Mouse (Mus musculus): Measurements from ENCODE around the gene Hip1.
"Not testable (repeated sequence)": the region's sequence is repeated elsewhere in the genome, so short reads cannot be mapped to it uniquely, and the experiment has no call there.

Hip1 gene

DNA sequence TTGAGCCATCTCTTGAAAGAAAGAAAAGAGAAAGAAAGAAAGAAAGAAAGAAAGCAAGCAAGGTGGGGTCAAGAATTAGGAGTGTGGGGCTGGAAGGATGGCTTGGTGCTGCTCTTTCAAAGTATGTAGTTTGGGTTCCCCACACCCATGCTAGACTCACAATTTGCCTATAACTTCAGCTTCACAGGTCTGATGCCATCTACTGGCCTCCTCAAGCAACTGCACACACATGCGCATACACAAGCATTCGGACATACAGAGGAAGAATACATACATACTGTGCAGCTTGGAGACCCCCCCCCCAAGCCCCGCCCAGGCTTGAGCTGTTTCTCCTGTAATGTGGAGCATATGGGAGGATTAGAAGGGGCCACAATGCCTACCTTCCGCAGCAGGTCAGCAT lies 111.1 kb downstream of the Hip1 start:
- DNase-seq, result no peak

DNA sequence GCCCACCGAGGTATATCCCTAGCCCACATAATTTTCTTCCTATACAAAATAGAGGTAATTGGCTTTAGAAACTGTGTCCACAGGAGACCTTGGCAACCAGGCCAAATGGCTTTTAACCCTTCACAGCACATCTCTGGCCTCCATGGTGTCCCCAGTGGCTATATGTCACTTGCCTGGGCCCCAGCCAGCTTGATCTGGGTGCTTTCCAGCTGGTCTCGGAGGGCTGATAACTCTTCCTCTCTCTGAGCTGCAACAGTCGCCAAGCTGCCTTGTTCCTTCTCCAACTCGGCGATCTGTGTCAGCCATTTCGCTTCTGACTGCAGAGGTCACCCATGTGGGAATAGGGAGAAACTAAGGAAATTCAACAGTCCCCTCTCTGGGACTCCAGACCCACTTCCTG lies 113.8 kb downstream of the Hip1 start:
- DNase-seq, result peak in 1 of 2 experiments; percentile 11

DNA sequence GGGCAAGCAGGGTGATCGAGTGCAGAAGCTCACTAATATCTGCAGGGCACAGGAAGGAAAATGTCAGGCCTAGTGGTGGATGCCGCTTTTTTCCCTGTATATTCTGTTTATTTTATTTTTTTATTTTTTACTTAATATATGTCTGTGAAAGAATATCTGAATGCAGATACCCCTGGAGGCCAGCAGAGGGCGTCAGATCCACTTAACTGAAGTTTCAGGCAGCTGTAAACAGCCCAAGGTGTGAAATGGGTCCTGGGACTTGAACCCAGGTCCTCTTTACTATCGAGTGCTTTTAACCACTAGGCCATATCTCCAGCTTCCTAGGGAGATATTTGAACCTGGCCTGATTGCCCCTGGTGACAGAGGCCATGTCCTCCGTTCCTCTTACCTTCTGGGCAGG lies 116.1 kb downstream of the Hip1 start:
- no peak for DNase-seq

- DNase-seq, result no peak
Observed at GRCm38 (mm10) chr5:135410266-135410665, 134.7 kb downstream of the Hip1 start.

- no peak for DNase-seq
Observed at GRCm38 (mm10) chr5:135408114-135408513, 136.8 kb downstream of the Hip1 start.

DNA sequence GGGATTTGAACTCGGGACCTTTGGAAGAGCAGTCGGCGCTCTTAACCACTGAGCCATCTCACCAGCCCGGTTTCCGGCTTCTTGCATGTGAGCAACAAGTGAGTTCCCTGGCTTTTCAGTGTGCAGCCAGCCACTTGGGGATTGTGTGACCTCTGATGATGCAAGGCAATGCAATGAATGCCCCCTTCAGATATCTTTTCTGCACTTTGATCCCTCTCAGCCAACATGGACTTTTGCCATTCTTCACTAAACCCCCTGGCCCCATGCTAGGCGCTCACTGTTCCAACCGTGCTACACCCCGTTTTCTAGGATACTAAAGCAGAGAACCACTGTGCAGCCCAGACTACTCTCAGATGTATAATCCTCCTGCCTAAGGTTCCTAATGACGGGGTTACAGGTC lies 139.5 kb downstream of the Hip1 start:
- no peak for DNase-seq

DNA sequence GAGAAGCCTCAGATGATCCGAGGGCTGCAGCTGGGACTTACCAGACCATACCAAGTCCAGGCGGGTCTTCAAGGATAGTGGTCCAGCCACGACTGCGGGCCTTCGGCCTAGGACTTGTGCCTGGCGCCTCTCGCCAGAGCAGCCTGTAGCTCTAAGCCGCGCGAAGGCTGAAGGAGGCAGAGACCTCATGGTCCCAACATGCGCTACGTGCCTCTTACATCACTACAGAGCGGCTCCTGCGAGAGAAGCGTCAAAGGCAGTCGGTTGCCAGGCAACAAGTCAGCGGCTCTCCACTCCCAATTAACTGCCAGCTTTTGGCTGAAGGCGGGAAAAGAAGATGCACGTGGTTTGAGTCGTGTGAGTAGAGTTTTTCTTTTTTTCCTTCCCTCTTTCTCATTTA lies 140.3 kb downstream of the Hip1 start:
- no peak for DNase-seq

- peak; percentile 80 for DNase-seq
Observed at GRCm38 (mm10) chr5:135400244-135400643, 144.7 kb downstream of the Hip1 start.

- no peak for DNase-seq
Observed at GRCm38 (mm10) chr5:135399382-135399781, 145.5 kb downstream of the Hip1 start.

GRCm38 (mm10) chr5:135395826-135396225 lies 149.1 kb downstream of the Hip1 start:
- peak in 1 of 2 experiments; percentile 33 for DNase-seq

DNA sequence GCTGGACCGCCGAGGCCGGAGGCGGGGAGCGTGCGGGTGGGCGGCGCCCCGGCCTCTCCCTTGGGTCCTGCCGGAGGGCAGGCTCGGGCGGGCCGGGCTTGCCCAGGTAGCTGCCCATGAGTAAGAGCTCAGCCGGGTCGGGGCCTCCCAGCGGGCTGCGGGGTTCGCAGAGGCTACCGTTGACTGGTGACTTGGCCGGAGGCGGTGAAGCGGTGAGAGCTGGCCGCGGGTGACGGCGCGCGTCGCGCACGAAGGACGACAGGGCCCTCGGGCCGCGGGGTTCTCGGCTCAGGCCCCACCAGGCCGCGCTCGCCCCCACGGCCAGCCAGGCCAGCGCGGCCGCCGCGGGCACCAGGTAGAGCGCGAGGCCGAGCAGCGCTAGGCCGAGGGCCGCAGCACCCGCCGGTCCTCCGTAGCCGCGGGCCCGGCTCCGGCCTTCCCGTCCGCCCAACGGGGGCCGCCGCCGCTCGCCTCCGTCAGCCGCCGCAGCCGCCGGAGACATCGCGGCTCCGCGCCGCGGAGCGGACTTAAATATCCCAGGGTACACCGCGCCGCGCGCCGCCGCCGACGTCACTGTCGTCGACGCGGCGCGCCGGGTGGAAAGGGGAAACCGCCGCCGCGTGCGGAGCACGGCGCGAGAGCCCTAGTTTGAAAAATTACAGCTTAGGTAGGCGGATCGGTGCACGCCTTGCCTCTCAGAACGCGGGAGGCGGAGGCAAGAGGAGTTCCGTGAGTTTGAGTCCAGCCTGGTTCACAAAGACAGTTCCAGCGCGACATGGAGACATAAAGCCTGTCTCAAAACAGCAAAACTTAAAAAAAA lies 150.7 kb downstream of the Hip1 start, which contains the start of gene Pom121:
Gene Pom121, minus strand, starts transcription at position 543 of the 820 bp plus-strand sequence.
- DNase-seq, result peak; percentile 82 to 85

- no peak for DNase-seq
Observed at GRCm38 (mm10) chr5:135383771-135384170, 161.1 kb downstream of the Hip1 start.

GRCm38 (mm10) chr5:135382746-135383145 lies 162.2 kb downstream of the Hip1 start:
- DNase-seq, result no peak

DNA sequence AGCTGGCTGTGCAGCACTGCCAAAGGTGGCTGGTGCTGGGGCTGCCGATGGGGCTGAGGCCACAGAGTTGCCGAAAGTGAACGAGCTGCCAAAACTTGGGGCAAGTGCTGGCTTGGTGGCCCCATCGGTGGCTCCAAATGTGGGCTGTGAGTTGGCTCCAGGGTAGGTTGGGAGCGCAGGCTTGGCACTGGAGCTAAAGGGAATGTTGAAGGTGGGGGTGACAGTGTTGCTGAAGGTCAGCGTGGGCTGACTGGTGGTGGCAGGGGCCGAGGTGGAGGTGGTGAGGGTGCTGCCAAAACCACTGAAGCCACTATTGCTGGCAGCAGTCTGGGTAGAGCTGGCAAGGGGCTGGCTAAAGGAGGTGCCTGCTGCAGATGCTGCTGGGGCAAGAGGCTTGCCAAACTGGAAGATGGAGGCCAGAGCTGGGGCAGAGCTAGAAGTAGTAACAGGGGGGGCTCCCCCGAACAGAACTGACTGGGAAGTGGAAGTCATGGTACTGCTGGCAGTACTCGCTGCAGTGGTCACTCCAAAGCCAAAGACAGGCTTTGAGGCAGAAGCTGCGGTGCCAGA lies 163.5 kb downstream of the Hip1 start:
- no peak for DNase-seq

DNA sequence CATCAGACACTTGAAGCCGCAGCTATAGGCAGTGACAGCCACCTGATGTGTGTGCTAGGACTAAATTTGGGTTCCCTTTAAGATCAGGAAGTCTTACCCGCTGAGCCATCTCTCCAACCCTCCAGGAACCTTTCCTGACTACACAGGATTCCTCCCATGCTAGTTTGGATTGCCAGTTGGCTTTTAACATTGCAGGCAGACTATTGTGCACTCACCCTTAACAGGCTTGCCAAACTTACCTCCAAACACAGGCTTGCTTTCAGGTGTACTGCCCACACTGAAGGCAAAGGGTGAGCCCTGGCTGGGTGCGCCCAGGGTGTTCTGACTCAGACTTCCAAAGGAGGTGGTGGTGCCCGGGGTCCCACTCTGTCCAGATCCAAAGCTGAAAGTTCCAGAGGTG lies 164.2 kb downstream of the Hip1 start:
- DNase-seq, result no peak

- no peak for DNase-seq
Observed at GRCm38 (mm10) chr5:135376341-135376740, 168.6 kb downstream of the Hip1 start.

- peak in 1 of 2 experiments; percentile 51 for DNase-seq
Observed at GRCm38 (mm10) chr5:135375167-135375566, 169.8 kb downstream of the Hip1 start.

- DNase-seq, result no peak
Observed at GRCm38 (mm10) chr5:135373601-135374000, 171.3 kb downstream of the Hip1 start.

- DNase-seq, result no peak
Observed at GRCm38 (mm10) chr5:135371195-135371594, 173.7 kb downstream of the Hip1 start.

GRCm38 (mm10) chr5:135369787-135370654 lies 174.9 kb downstream of the Hip1 start, which contains the start of gene Nsun5:
Nsun5 (plus strand) TSS chr5:135369953.
- peak; percentile 96 for DNase-seq

DNA sequence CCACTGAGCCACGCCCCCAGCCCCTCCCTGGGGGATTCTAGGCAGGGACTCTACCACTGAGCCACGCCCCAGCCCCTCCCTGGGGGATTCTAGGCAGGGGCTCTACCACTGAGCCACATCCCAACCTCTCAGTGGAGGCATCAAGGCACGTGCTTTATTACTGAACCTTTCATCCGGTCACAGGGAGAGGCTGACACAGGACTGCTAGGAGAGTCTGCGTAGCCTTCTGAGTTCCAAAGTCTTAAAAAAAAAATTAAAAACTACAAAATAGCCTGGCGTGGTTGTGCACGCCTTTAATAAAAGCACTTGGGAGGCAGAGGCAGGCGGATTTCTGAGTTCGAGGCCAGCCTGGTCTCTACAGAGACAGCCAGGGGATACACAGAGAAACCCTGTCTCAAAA lies 175.7 kb downstream of the Hip1 start:
- not testable (repeated sequence) for DNase-seq

GRCm38 (mm10) chr5:135368312-135368711 lies 176.6 kb downstream of the Hip1 start:
- DNase-seq, result no peak

DNA sequence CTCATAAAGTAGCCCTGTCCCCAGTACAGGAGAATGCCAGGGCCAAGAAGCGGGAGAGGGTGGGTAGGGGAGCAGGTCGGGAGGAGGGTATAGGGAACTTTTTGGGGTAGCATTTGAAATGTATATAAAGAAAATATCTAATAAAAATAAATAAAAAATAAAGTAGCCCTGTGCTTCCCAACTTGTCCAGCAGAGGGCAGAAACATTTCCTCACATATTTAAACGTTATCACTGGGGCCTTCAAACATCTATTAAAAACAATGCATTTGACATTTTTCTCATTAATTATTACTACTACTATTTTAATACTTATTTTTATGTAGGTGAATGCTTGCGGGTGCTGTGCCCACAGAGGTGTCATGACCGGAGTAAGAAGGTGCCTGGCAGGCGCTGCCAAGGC lies 177.1 kb downstream of the Hip1 start:
- DNase-seq, result peak in 1 of 2 experiments; percentile 30

Measured in cerebellum, postnatal 36 days (tissue).